Mouse (Mus musculus): Measurements from ENCODE around the gene Rtel1. TPM values are rescaled to one million over a fixed set of nuclear protein-coding genes. Genes with fewer than 3 reads are reported as not detected.

Gene Rtel1
- polyA plus RNA-seq (2017; shearing (Covaris generic)), result 63.6 TPM

GRCm38 (mm10) chr2:181319248-181320102 is at the start of gene Rtel1:
Gene Rtel1, plus strand, starts transcription at chr2:181319739.

GRCm38 (mm10) chr2:181287958-181288350 is 31.6 kb upstream of the Rtel1 start, which contains the start of gene Gmeb2:
Gene Gmeb2, minus strand, starts transcription at chr2:181288035.

GRCm38 (mm10) chr2:181314080-181314810 is 5.3 kb upstream of the Rtel1 start, which contains the start of gene Stmn3:
Gene Stmn3, minus strand, starts transcription at chr2:181314500.

GRCm38 (mm10) chr2:181364860-181365596 is 45.5 kb downstream of the Rtel1 start, which contains the start of the genes Zgpat and Arfrp1:
Gene Zgpat, plus strand, starts transcription at chr2:181364928.
Gene Arfrp1, minus strand, starts transcription at chr2:181365404.

GRCm38 (mm10) chr2:181379778-181380177 is 60.2 kb downstream of the Rtel1 start, which contains the start of gene Lime1:
Gene Lime1, plus strand, starts transcription at chr2:181380078.

Other genes starting within 250 kb of the Rtel1 start
- gene Kcnq2, start 184.4 kb upstream of the Rtel1 start, polyA plus RNA-seq (2017; shearing (Covaris generic)), result not detected
- gene Eef1a2, start 162.7 kb upstream of the Rtel1 start, polyA plus RNA-seq (2017; shearing (Covaris generic)), result not detected
- gene Ppdpf, start 132.5 kb upstream of the Rtel1 start, polyA plus RNA-seq (2017; shearing (Covaris generic)), result 306 TPM
- gene Ptk6, start 117.0 kb upstream of the Rtel1 start, polyA plus RNA-seq (2017; shearing (Covaris generic)), result not detected
- gene Srms, start 106.6 kb upstream of the Rtel1 start, polyA plus RNA-seq (2017; shearing (Covaris generic)), result 1.5 TPM
- gene Fndc11, start 99.7 kb upstream of the Rtel1 start, polyA plus RNA-seq (2017; shearing (Covaris generic)), result 0.46 TPM
- 24.2 TPM for gene Helz2, start 77.7 kb upstream of the Rtel1 start, polyA plus RNA-seq (2017; shearing (Covaris generic))
- gene Gmeb2, start 31.7 kb upstream of the Rtel1 start, polyA plus RNA-seq (2017; shearing (Covaris generic)), result 8.8 TPM
- gene Stmn3, start 5.2 kb upstream of the Rtel1 start, polyA plus RNA-seq (2017; shearing (Covaris generic)), result not detected
- 101 TPM for gene Zgpat, start 45.2 kb downstream of the Rtel1 start, polyA plus RNA-seq (2017; shearing (Covaris generic))
- gene Arfrp1, start 45.7 kb downstream of the Rtel1 start, polyA plus RNA-seq (2017; shearing (Covaris generic)), result 146 TPM
- 355 TPM for gene Lime1, start 60.3 kb downstream of the Rtel1 start, polyA plus RNA-seq (2017; shearing (Covaris generic))
- 1.6 TPM for gene Zbtb46, start 139.7 kb downstream of the Rtel1 start, polyA plus RNA-seq (2017; shearing (Covaris generic))
- not detected for gene Abhd16b, start 173.5 kb downstream of the Rtel1 start, polyA plus RNA-seq (2017; shearing (Covaris generic))
- 98.8 TPM for gene Tpd52l2, start 177.4 kb downstream of the Rtel1 start, polyA plus RNA-seq (2017; shearing (Covaris generic))
- 112 TPM for gene Dnajc5, start 200.7 kb downstream of the Rtel1 start, polyA plus RNA-seq (2017; shearing (Covaris generic))

All from activated CD4-positive, CD25-positive, alpha-beta regulatory T cell, adult 9 weeks (primary cell).